Mouse (Mus musculus): Measurements from ENCODE around the gene Cdh23.

Gene Cdh23

GRCm38 (mm10) chr10:60367145-60367544 lies 329.1 kb downstream of the Cdh23 start:
- no peak for DNase-seq (ENCODE audit: low spot score)

- no peak for DNase-seq (ENCODE audit: low spot score)
Observed at GRCm38 (mm10) chr10:60363426-60363825, 332.9 kb downstream of the Cdh23 start.

DNA sequence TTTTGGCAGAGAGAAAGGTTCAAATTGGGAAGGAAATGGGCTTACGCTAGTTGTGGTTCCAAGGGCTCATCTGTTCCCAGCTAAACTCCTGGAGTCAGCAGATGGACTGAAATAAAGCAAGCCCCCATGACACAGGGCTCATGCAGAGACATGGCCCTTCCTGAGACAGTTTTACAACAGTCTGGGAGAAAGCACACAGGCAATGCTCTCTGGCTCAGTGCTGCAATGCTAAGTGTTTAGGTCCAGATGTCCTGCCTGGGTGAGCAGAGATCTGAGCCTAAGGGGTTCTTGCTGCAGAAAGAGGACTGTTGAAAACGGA lies 334.0 kb downstream of the Cdh23 start:
- DNase-seq (ENCODE audit: low spot score): no peak

DNA sequence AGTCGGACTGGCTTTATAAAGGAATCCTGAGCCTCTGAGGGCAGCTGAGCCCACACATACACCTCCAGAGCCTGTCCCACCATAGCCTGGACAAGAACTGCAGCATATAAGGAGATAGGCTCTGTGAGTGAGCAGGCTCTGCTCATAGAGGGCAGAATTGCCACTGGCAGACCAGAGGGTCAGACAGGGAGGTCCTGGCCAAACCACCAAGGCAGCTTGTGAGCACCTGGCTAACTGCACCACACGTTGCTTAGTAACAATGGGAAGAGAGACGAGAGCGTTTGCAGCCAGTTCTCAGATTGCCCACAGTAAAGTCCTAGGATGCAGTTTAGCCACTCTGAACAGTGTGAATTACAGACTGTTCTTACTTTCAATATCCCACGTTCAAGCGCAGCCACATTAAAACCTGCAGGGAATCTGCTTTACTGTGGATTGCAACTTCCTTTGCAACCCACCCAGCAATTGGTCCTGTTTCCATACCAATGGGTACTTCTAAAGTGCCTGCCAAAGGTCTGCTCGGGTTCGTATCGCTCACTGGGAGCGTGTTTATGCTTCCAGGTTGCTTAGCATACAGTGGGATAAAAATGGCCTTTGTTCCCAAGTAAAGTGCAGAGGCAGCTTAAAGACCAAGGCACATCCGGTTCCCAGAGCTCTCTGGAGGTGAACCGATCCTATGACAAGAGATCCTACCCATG lies 334.5 kb downstream of the Cdh23 start:
- DNase-seq (ENCODE audit: low spot score): no peak

DNA sequence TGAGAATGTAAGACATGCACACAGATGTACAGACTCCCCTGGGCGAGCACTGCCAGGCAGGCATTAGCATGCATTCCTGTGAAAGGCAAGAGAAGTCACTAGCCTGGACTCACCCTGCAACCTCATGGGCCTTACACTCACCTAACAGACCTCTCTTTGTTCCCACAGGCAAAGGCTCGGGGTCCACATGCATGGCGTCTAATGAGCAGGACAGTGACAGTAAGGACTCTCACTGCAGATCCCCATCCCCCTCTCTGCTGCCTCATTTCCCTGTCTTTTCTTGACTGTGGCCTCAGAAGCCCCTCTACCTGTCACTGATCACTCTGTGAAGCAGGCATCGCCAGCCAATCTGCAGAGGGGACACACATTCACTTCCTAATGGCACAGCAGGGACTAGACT lies 337.5 kb downstream of the Cdh23 start:
- no peak for DNase-seq (ENCODE audit: low spot score)

DNA sequence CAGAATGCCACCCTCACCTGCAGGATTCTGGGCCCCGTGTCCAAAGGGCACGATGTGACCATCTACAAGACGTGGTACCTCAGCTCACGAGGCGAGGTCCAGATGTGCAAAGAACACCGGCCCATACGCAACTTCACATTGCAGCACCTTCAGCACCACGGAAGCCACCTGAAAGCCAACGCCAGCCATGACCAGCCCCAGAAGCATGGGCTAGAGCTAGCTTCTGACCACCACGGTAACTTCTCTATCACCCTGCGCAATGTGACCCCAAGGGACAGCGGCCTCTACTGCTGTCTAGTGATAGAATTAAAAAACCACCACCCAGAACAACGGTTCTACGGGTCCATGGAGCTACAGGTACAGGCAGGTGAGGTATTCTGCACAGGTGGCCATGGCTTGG lies 338.4 kb downstream of the Cdh23 start:
- DNase-seq (ENCODE audit: low spot score): no peak

DNA sequence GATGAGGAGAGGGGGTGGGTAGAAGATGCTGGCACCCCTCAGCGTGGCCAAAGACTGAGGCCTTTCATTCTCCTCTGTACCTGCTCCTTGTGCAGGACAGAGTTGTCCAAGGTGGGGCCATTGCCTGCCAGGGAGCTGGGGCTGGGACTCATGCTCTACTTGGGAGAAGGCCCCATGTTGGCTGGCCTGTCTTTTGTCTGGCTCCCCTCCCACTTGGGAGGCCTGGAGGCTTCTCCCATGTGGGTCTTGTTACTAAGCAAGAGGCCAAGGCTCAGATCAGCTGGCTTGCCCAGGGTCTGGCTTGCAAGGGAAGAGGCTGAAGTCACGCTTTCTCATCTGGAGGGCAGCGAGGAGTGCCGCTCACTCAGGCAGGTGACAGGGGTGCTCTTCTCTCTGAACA lies 338.8 kb downstream of the Cdh23 start:
- DNase-seq (ENCODE audit: low spot score): no peak

DNA sequence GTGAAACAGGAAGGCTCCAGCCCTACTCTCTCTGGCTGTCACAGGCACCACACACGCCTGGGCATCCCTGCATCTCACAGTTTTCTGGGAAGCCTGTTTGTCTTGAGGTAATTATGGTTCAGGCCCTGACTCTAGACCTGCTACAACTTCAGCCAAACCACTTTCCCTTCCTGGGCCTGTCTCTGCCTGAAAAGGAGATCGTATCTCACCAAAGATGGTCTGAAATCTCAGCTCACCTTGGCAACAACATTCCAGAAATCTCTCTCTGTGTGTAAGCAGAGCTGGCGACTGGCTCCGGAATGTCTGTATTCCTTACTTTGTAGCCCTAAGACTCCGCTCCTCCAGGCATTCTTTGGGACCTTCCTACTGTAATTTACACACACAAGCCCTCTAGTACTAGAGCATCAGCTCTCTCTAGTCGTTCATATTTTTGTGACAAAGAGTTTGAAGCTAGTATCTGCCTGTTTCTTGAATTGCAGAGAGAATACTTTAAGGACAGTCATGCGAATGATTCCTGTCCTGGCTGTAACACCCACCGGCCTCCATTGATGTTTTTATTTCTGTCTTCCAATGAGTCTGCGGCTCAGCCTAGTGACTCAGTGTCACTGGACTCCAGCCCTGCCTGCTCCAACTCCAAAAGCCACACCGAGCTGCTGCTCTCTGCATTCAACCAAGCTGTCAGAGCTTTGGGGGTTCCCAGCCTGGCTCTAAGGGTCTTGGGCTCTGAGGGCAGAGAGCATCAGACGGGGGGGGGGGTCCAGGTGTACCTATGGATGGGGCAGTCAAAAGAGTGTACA lies 341.2 kb downstream of the Cdh23 start:
- DNase-seq (ENCODE audit: low spot score): peak; percentile 70

DNA sequence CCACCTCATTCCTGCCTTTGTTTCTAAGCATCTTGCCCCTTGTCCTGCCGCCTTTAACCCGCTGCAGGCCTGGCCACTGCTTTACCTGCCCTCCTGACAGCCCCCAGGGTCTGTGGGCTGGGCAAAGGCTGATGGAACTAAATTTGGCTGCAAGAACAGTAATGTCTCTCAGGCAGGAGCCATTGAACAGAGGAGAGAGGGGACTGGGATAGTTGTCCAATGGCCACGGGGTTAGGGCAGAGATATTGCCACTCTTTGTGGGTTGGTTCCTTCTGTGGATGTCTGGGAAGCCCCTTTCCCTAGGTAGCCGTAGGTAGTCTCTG lies 342.3 kb downstream of the Cdh23 start:
- DNase-seq (ENCODE audit: low spot score): no peak

- DNase-seq (ENCODE audit: low spot score): no peak
Observed at GRCm38 (mm10) chr10:60353241-60354002, 342.9 kb downstream of the Cdh23 start.

DNA sequence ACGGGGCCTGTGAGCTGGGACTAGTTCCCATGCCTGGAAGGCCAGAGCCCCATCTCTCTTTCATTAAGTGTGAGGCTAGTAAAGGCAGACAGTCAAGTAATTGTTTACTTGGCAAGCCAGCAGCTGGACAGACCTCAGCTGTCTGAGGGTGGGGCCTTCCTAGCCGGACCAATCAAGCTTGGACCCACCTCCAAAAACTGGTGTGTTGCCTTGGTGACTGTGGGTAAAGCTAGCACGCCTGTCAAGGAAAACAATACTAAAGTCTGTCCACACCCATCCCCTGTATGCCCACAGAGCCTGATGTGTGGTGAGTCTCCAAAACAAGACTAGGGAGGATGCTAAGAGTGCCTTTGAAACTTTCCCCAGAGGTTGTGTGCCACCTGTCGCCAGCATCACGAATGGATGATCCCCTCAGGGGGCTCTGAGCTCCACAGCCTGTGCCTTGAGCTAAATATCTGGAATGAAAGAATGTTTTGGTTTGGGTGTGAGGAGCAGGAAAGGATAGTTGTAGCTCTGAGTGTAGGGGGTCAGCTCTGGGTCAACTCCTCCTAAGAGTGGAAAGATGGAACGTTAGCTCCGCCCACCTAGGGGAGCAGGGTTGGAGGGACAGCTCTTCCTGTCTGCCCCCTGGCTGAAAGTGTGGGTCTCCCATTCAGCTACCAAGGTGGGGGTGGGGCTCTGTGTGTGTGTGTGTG lies 344.4 kb downstream of the Cdh23 start:
- DNase-seq (ENCODE audit: low spot score): peak; percentile 80

GRCm38 (mm10) chr10:60351248-60351647 lies 345.0 kb downstream of the Cdh23 start:
- no peak for DNase-seq (ENCODE audit: low spot score)

DNA sequence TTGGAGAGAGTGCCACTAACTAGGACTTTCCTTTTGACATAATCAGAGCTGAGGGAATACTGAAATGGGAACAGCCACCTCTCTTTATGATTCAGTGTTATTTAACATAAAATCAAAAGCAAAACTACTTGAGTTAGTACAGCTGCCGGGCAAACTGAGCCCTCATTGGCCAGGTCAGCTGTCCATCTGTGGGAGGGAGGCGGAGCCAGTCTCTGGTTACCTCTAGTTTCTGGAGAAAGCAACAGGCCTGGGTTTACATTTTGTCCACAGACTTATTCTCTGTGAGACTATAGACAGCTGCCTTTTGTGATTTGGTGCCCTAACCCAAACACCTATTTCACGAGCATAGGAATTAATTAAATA lies 345.5 kb downstream of the Cdh23 start:
- peak; percentile 96 for DNase-seq (ENCODE audit: low spot score)

DNA sequence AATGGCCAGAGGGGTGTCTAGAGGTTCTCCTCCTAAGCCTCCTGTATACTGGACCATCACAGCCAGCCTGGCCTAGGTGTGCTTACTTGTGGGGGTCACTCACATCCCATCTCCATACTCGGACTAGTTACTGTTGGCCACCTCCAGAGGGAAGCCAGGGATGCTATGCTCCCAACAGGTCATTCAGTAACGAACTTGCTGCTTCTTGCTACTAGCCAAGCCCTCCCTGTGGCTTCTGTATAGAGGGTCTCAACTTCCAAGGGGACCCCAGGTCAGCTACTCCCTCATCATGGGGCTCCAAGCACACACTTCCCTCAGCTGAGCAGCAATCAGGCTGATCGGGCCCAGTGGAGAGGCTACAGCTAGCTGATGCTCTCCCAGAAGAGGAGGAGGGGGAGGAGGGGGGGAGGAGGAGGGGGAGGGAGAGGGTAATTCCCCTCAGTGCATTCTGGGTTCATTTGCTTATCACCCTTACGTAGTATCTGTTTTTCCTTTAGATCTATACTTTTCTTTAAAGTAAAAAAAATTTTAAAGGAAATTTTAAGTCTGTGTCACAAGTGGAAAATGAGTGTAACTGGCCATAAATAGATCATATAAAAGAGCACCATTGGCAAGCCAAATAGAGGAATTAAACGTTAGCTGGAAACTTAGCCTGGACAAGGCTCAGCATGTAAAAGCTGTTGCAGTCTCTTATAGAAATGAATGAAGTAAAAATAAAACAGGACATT lies 346.0 kb downstream of the Cdh23 start:
- no peak for DNase-seq (ENCODE audit: low spot score)

GRCm38 (mm10) chr10:60349644-60350043 lies 346.6 kb downstream of the Cdh23 start:
- DNase-seq (ENCODE audit: low spot score): no peak

- DNase-seq (ENCODE audit: low spot score): peak; percentile 72
Observed at GRCm38 (mm10) chr10:60349056-60349455, 347.2 kb downstream of the Cdh23 start.

DNA sequence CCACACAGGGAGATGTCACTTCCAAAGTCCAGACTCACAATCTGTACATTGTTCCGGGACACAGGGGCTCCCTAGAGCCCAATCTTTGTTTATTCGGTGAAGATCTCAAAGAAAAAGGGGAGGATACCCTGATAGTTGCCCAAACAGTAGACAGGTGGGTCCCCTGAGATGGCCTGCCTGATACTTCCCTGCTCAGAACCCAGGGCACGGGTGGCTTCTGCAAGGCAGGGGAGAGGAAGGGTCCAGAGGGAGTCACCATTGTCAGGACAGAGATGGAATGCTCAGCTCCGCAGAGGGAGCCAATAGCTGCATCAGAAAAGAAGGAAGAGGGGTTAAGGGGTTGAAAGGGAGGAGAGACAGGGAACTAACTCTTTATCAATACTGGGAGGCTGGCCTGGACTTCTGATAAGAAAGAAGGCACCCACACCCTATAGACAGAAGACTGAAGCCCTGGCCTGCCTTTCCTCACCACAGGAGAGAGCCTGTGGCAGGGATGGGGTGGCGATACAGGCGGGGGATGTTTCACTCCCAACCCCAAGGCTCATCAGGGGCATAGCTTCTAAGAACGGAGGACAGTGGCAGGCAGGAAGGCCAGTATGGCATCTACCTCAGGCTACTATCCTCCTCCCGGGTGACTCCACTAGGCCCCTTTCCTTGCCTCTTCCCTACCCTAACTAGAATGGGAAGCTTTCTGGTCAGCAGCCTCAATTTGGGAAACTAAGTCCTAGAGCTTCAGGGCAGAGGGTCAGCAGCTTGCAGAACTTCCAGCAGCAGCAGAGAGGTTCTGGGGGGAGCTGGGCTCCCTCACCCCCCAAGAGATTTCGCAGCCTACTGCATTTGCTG lies 348.3 kb downstream of the Cdh23 start:
- DNase-seq (ENCODE audit: low spot score): no peak

- DNase-seq (ENCODE audit: low spot score): peak; percentile 83
Observed at GRCm38 (mm10) chr10:60346701-60347405, 349.4 kb downstream of the Cdh23 start, which contains the start of gene Vsir. Gene Vsir (plus strand): TSS chr10:60346851.

DNA sequence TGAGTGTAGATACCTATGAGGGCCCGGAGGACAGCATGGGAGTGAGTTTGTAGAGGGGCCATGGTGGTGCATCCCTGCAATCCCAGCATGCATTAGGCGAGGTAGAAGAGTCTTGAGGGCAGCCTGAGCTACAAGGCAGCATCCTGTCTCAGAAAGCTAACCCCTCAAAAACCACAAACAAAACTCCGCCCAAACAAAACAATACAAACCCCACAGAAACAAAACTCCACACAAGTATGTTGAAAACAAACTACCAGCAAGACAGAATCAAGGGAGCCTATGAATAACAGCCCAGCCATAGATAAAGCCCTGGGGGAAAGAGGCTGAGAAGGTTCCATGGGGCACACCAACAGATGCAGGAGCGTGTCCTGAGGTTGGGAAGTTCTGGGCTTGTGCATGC lies 350.2 kb downstream of the Cdh23 start:
- DNase-seq (ENCODE audit: low spot score): no peak

GRCm38 (mm10) chr10:60344111-60344510 lies 352.2 kb downstream of the Cdh23 start:
- no peak for DNase-seq (ENCODE audit: low spot score)
